Mouse (Mus musculus): ENCODE measurements around the gene Sos2.

DNA sequence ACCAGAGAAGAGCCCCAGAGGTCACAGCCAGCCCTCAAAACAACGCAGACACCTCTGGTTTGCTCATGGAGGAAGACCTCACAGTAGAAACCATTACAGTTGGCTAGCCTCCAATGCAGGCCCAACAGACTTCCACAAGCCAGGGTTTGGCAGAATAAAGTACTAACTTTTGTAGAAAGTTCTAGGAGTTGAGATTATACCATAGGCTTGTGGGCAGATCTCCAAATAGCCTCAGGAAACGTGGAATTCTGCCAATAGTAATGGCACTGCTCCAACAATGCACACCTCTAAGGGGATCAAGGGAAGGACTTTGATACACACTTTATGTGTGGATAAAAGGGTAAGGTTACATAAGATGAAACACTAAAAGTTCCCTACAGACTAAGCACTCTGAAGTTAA lies 6.7 kb upstream of the Sos2 start:
- TF ChIP-seq POLR2A (IDR thresholded peaks at IDR 0.05; ENCODE audit: insufficient read depth, low read depth, low read length) (no peak), CTCF (IDR thresholded peaks at IDR 0.05) (no peak)
